23 mouse cellular contexts compared by ENCODE assay signal in genomic region chr9:69705071-69705470, GRCm38 (mm10). TPM values are rescaled to one million over a fixed set of nuclear protein-coding genes. Genes with fewer than 3 reads are reported as not detected.
A peak's percentile ranks its signal among the peaks of the same experiment; 100 is the strongest.
DNase-seq lines count a peak whose midpoint lies in the region; ATAC-seq lines count a peak whose summit lies in the region.
"Had no signal": no experiment of that assay in that cellular context is flagged by ENCODE, and none has a peak within 500 bp of the region (broad histone marks: within the 10 kb centered on the region; RNA-seq: fewer than 3 reads in every experiment).

No protein-coding gene starts in this region.

- no peaks in the 10 kb centered on the region for H3K4me1 ChIP-seq in heart, embryonic 10.5 days
- H3K4me1 ChIP-seq: embryonic facial prominence, embryonic 10.5 days; forebrain, embryonic 10.5 days; forebrain, embryonic 15.5 days; heart, embryonic 13.5 days; hindbrain, embryonic 15.5 days had no signal

- no peak for ATAC-seq in erythroblast, adult 5-6 weeks (replicated peaks; ENCODE audit: low FRiP score, poor library complexity, severe bottlenecking)
- ATAC-seq: forebrain, embryonic 15.5 days; intestine, embryonic 16.5 days had no signal

- H3K4me3 ChIP-seq in heart, embryonic 10.5 days = no peak overlapping the region
- H3K4me3 ChIP-seq: embryonic facial prominence, embryonic 10.5 days; erythroblast, embryonic 14.5 days; forebrain, embryonic 10.5 days; forebrain, embryonic 15.5 days; heart, embryonic 13.5 days; hindbrain, embryonic 15.5 days had no signal

- no peaks in the 10 kb centered on the region for H3K36me3 ChIP-seq in heart, embryonic 10.5 days
- H3K36me3 ChIP-seq: embryonic facial prominence, embryonic 10.5 days; forebrain, embryonic 10.5 days; forebrain, embryonic 15.5 days; heart, embryonic 13.5 days; hindbrain, embryonic 15.5 days had no signal

- no peak overlapping the region for H3K27ac ChIP-seq in heart, embryonic 10.5 days
- H3K27ac ChIP-seq: embryonic facial prominence, embryonic 10.5 days; forebrain, embryonic 10.5 days; forebrain, embryonic 15.5 days; heart, embryonic 13.5 days; hindbrain, embryonic 15.5 days had no signal

- peak; percentile 78 for DNase-seq in heart, adult 11 months
- DNase-seq in heart, embryonic 10.5 days (ENCODE audit: low spot score) = no peak
- DNase-seq in adrenal gland, adult 8-10 months = peak; percentile 28
- DNase-seq in adrenal gland, postnatal 10 days = peak; percentile 62
- DNase-seq in skeletal muscle tissue, adult 2 months (ENCODE audit: low read depth, low spot score) = peak; percentile 3
- DNase-seq: cerebellum, adult 2 months; cerebellum, postnatal 10 days; gastrocnemius, postnatal 10 days; heart, postnatal 36 days had no signal

- 72% methylated on average over 4 of the region's 4 CpGs for WGBS in heart, embryonic 10.5 days

- no peaks in the 10 kb centered on the region for H3K9me3 ChIP-seq in heart, embryonic 10.5 days
- H3K9me3 ChIP-seq: embryonic facial prominence, embryonic 10.5 days; forebrain, embryonic 15.5 days; heart, embryonic 13.5 days; hindbrain, embryonic 15.5 days had no signal

- H3K27me3 ChIP-seq in heart, embryonic 10.5 days (ENCODE audit: insufficient read depth, poor library complexity, severe bottlenecking) = no peaks in the 10 kb centered on the region
- H3K27me3 ChIP-seq: forebrain, embryonic 15.5 days; heart, embryonic 13.5 days; hindbrain, embryonic 15.5 days had no signal

RNA-seq across cellular contexts. Expression of gene Foxb1, which starts 55.7 kb away (rescaled TPM):
- not detected in 2 replicates for polyA plus RNA-seq in heart, embryonic 10.5 days (2016; fragmentation: Nextera tagmentation; extraction: Ambion mirVana)
- not detected for total RNA-seq in adrenal gland, adult 8-10 months (2022)
- not detected for total RNA-seq in adrenal gland, postnatal 10 days (2021)
- total RNA-seq in erythroblast, adult 5-6 weeks (2015; ENCODE audit: low replicate concordance) = not detected in 2 replicates
- not detected in 2 replicates for total RNA-seq in erythroblast, adult 5-6 weeks (2017; ENCODE audit: low replicate concordance)
- total RNA-seq: ES-E14; gastrocnemius, postnatal 10 days; heart, adult 8-10 months; heart, postnatal 36 days had no signal
- polyA plus RNA-seq: embryonic facial prominence, embryonic 14.5 days; erythroblast, embryonic 14.5 days; frontal cortex, adult 2 months; gonadal fat pad, adult 2 months; heart, embryonic 13.5 days; heart, postnatal 0 days; intestine, embryonic 16.5 days had no signal
